Mouse (Mus musculus): ENCODE measurements around the gene Plcd3.

Plcd3 gene

GRCm38 (mm10) chr11:103066191-103067050 is 35.0 kb downstream of the Plcd3 start:
- no peak for DNase-seq (ENCODE audit: low spot score in 2 of 2)

- no peak for DNase-seq (ENCODE audit: low spot score in 2 of 2)
Observed at GRCm38 (mm10) chr11:103058499-103059085, 42.9 kb downstream of the Plcd3 start.

- no peak for DNase-seq (ENCODE audit: low spot score in 2 of 2)
Observed at GRCm38 (mm10) chr11:103056636-103057035, 44.8 kb downstream of the Plcd3 start.

- peak; percentile 33 to 67 for DNase-seq (ENCODE audit: low spot score in 2 of 2)
Observed at GRCm38 (mm10) chr11:103054798-103055197, 46.7 kb downstream of the Plcd3 start.

- DNase-seq (ENCODE audit: low spot score in 2 of 2) = no peak
Observed at GRCm38 (mm10) chr11:103053191-103054076, 48.0 kb downstream of the Plcd3 start.

- no peak for DNase-seq (ENCODE audit: low spot score in 2 of 2)
Observed at GRCm38 (mm10) chr11:103052078-103052477, 49.4 kb downstream of the Plcd3 start.

- no peak for DNase-seq (ENCODE audit: low spot score in 2 of 2)
Observed at GRCm38 (mm10) chr11:103051249-103051691, 50.2 kb downstream of the Plcd3 start.

GRCm38 (mm10) chr11:103050153-103050552 is 51.3 kb downstream of the Plcd3 start:
- no peak for DNase-seq (ENCODE audit: low spot score in 2 of 2)

- no peak for DNase-seq (ENCODE audit: low spot score in 2 of 2)
Observed at GRCm38 (mm10) chr11:103049611-103050010, 51.8 kb downstream of the Plcd3 start.

GRCm38 (mm10) chr11:103046286-103046685 is 55.2 kb downstream of the Plcd3 start:
- DNase-seq (ENCODE audit: low spot score in 2 of 2) = no peak

GRCm38 (mm10) chr11:103043982-103044381 is 57.5 kb downstream of the Plcd3 start:
- no peak for DNase-seq (ENCODE audit: low spot score in 2 of 2)

GRCm38 (mm10) chr11:103042828-103043227 is 58.6 kb downstream of the Plcd3 start:
- DNase-seq (ENCODE audit: low spot score in 2 of 2) = no peak

GRCm38 (mm10) chr11:103038037-103038436 is 63.4 kb downstream of the Plcd3 start:
- DNase-seq (ENCODE audit: low spot score in 2 of 2) = no peak

GRCm38 (mm10) chr11:103036881-103037465 is 64.5 kb downstream of the Plcd3 start:
- DNase-seq (ENCODE audit: low spot score in 2 of 2) = no peak

- DNase-seq (ENCODE audit: low spot score in 2 of 2) = no peak
Observed at GRCm38 (mm10) chr11:103035007-103035406, 66.5 kb downstream of the Plcd3 start.

- no peak for DNase-seq (ENCODE audit: low spot score in 2 of 2)
Observed at GRCm38 (mm10) chr11:103033030-103033429, 68.4 kb downstream of the Plcd3 start.

GRCm38 (mm10) chr11:103028176-103028891 is 73.1 kb downstream of the Plcd3 start, which contains the start of the genes Nmt1 and Dcakd:
TSS of gene Nmt1 (plus strand) at chr11:103028190.
TSS of gene Dcakd (minus strand) at chr11:103028333.
- DNase-seq (ENCODE audit: low spot score in 2 of 2) = peak; percentile 77 to 86

GRCm38 (mm10) chr11:103027570-103028175 is 73.8 kb downstream of the Plcd3 start:
- DNase-seq (ENCODE audit: low spot score in 2 of 2) = no peak

GRCm38 (mm10) chr11:103026901-103027300 is 74.6 kb downstream of the Plcd3 start:
- no peak for DNase-seq (ENCODE audit: low spot score in 2 of 2)

GRCm38 (mm10) chr11:103023974-103024373 is 77.5 kb downstream of the Plcd3 start:
- no peak for DNase-seq (ENCODE audit: low spot score in 2 of 2)

All from spleen, postnatal 14 days (tissue).